Mouse (Mus musculus): ENCODE data around the gene Ubxn11. TPM values are rescaled to one million over a fixed set of nuclear protein-coding genes. Genes with fewer than 3 reads are reported as not detected.

The Ubxn11 gene
- total and polyA plus RNA-seq, 3 experiments, result 5.4 to 11.9 TPM; not detected in 1

GRCm38 (mm10) chr4:134058908-134059307 lies 43.5 kb upstream of the Ubxn11 start:
- no peak overlapping the region for H3K9ac ChIP-seq (ENCODE audit: control insufficient read depth, low read depth, low read length, poor library complexity, severe bottlenecking)

DNA sequence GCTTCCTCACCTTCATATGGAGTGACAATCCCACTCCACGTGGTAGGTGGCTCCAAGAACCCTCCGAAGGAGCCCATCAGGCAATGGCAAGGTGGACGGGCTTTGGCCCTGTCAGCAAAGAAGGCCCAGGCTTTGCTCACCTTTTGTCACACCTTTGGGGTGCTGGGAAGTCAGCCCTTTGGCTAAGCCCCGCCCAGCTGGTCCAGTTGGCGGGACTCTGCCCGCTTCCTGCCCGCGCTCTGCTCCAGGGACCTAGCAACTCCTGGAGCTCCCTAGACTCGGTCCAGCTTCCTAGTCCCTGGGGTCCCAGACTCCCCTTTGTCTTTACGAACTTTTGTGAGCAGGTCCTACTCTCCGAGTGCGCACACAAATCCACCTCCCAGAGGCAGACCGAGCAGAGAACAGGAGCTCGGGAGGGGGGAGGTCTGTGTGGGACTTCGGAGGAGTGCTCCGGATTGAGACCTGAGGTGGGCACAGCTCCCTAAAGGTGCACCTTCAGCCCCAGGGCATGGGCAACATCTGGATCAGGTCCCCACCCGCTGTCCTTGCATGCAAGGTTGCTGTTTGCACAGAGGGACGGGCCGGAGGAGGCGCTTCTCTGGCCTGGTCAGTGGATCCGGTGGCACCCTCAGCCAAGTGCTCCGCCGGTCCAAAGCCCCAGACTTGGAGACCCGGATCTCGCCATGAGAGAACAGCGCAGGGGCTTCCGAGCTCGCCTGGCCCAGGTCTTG lies 42.1 kb upstream of the Ubxn11 start, which contains the start of gene Crybg2:
TSS of gene Crybg2 (plus strand) at position 681 of the 731 bp plus-strand sequence.
- H3K36me3 ChIP-seq (ENCODE audit: control insufficient read depth in 1 of 2, insufficient read depth in 2 of 2, low read length in 2 of 2), result peaks cover 0 to 3% of the 10 kb centered on the region in 2 experiments; a peak in 2 of 4 replicates
- H3K27ac ChIP-seq (ENCODE audit: control insufficient read depth, low read depth, low read length), result peak within 1 kb of the TSS; percentile 20
- TF ChIP-seq CTCF (IDR thresholded peaks at IDR 0.05 in 2 of 3, conservative IDR thresholded peaks at IDR 0.05 in 1 of 3; ENCODE audit: control insufficient read depth in 1 of 3, insufficient read depth in 1 of 3, low read depth in 2 of 3, low read length in 3 of 3, poor library complexity in 1 of 3, severe bottlenecking in 1 of 3), result no peak
- no peak for TF ChIP-seq BHLHE40 (IDR thresholded peaks at IDR 0.05; ENCODE audit: borderline replicate concordance, low read depth, low read length)
- no peak for TF ChIP-seq EP300 (IDR thresholded peaks at IDR 0.05; ENCODE audit: low read depth in 1 of 2, low read length in 2 of 2)
- no peak for TF ChIP-seq NRF1 (IDR thresholded peaks at IDR 0.05; ENCODE audit: insufficient read depth, low read depth, low read length, poor library complexity, severe bottlenecking)
- no peak for TF ChIP-seq MAFK (IDR thresholded peaks at IDR 0.05; ENCODE audit: borderline replicate concordance, low read depth, low read length)
- TF ChIP-seq E2F4 (IDR thresholded peaks at IDR 0.05; ENCODE audit: borderline replicate concordance, low read depth, low read length), result no peak
- no peaks in the 10 kb centered on the region for H3K27me3 ChIP-seq (ENCODE audit: control insufficient read depth in 1 of 2, insufficient read depth in 2 of 2, low read length in 2 of 2)
- no peaks in the 10 kb centered on the region for H3K9me3 ChIP-seq (replicated peaks; ENCODE audit: insufficient read depth, low read length)
- H3K4me3 ChIP-seq (ENCODE audit: control insufficient read depth in 1 of 2, insufficient read depth in 1 of 2, low read depth in 2 of 2, low read length in 2 of 2), result peak within 1 kb of the TSS; percentile 43 to 53; a peak in 3 of 4 replicates
- no peak within 1 kb of the TSS for H3K9ac ChIP-seq (ENCODE audit: control insufficient read depth, low read depth, low read length, poor library complexity, severe bottlenecking)
- H3K4me1 ChIP-seq (ENCODE audit: control insufficient read depth in 1 of 2, insufficient read depth in 2 of 2, low read length in 2 of 2), result peaks cover 3 to 18% of the 10 kb centered on the region in 2 experiments
- no peak for DNase-seq (ENCODE audit: low read depth, low spot score)
- no peaks in the 10 kb centered on the region for H3K79me2 ChIP-seq (ENCODE audit: control insufficient read depth, insufficient read depth, low read length, poor library complexity)

More at GRCm38 (mm10) chr4:134058908-134059307, 43.5 kb upstream of the Ubxn11 start:
- H3K9me3 ChIP-seq (replicated peaks; ENCODE audit: insufficient read depth, low read length), result no peaks in the 10 kb centered on the region
- H3K4me3 ChIP-seq (ENCODE audit: control insufficient read depth in 1 of 2, insufficient read depth in 1 of 2, low read depth in 2 of 2, low read length in 2 of 2), result no peak overlapping the region
- peaks cover 3 to 18% of the 10 kb centered on the region in 2 experiments for H3K4me1 ChIP-seq (ENCODE audit: control insufficient read depth in 1 of 2, insufficient read depth in 2 of 2, low read length in 2 of 2)
- H3K36me3 ChIP-seq (ENCODE audit: control insufficient read depth in 1 of 2, insufficient read depth in 2 of 2, low read length in 2 of 2), result peaks cover 0 to 3% of the 10 kb centered on the region in 2 experiments; a peak in 2 of 4 replicates
- no peak for TF ChIP-seq USF1 (IDR thresholded peaks at IDR 0.05; ENCODE audit: low read depth, low read length)
- no peak for TF ChIP-seq GABPA (IDR thresholded peaks at IDR 0.05; ENCODE audit: low read depth, low read length)
- no peak for TF ChIP-seq CHD2 (IDR thresholded peaks at IDR 0.05; ENCODE audit: low read length)
- no peak for TF ChIP-seq CHD1 (IDR thresholded peaks at IDR 0.05; ENCODE audit: low read depth, low read length)
- TF ChIP-seq MAZ (IDR thresholded peaks at IDR 0.05; ENCODE audit: low read depth, low read length), result no peak
- peaks cover 0 to 3% of the 10 kb centered on the region in 2 experiments; a peak in 1 of 4 replicates for H3K27me3 ChIP-seq (ENCODE audit: control insufficient read depth in 1 of 2, insufficient read depth in 2 of 2, low read length in 2 of 2)
- H3K27ac ChIP-seq (ENCODE audit: control insufficient read depth, low read depth, low read length), result no peak overlapping the region
- H3K79me2 ChIP-seq (ENCODE audit: control insufficient read depth, insufficient read depth, low read length, poor library complexity), result no peaks in the 10 kb centered on the region
- DNase-seq (ENCODE audit: low read depth, low spot score), result no peak

Measured in MEL (cell line).